Mouse (Mus musculus) brown adipose tissue, adult 24 weeks (tissue): Measurements from ENCODE around the gene Ces2f. TPM values are rescaled to one million over a fixed set of nuclear protein-coding genes. Genes with fewer than 3 reads are reported as not detected.
"Not testable (repeated sequence)": the region's sequence is repeated elsewhere in the genome, so short reads cannot be mapped to it uniquely, and the experiment has no call there.

Experiments used
- H3K27ac ChIP-seq: fragments of 200-500 bp; replicated peaks from 2 replicates; pipeline ENCODE4 v1.5.1; 2012; ENCODE audit warnings: low read depth, mild to moderate bottlenecking, low read length
- H3K4me1 ChIP-seq: fragments of 200-500 bp; 2 replicates; pipeline ENCODE4 v1.6.1; 2012; ENCODE audit warnings: low read length, mixed read lengths; ENCODE audit not compliant: control insufficient read depth, insufficient read depth, insufficient read length
- H3K4me3 ChIP-seq: fragments of 200-500 bp; 2 replicates; pipeline ENCODE4 v1.5.1; 2012; ENCODE audit warnings: low read depth, mild to moderate bottlenecking, low read length, moderate library complexity; ENCODE audit not compliant: insufficient read depth
- polyA plus RNA-seq: library from polyadenylated mRNA; stranded (reverse); fragments of >200 nt; gene quantifications from 2 replicates; pipeline ENCODE4 v1.2.4, GENCODE M21; 2012; ENCODE audit not compliant: missing spikeins, insufficient read depth, insufficient read length

The Ces2f gene
- polyA plus RNA-seq = not detected in 2 replicates

DNA sequence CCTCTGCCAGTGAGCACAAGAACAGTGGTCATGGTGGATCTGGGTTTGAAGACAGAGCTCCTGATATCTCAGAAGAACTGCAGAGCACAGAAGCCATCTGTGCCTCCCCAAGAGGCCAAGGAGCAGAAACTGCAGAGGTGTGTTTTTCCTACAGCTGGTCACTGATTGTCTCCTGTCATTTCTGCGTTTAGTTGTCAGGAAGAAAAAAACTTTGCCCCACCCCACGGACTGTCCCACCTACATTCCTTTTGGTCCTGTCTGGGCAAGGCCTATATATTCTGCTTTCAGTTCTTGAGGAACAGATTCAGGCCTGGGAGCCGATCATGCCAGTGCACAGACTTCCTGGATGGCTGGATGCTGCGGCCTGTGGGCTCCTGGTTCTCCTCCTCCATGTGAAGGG lies at the start of gene Ces2f:
Ces2f (plus strand) TSS at position 301 of the 400 bp plus-strand sequence.
- Histone ChIP-seq H3K4me1 (no peaks in the 10 kb centered on the region), H3K27ac (no peak within 1 kb of the TSS), H3K4me3 (no peak within 1 kb of the TSS)

DNA sequence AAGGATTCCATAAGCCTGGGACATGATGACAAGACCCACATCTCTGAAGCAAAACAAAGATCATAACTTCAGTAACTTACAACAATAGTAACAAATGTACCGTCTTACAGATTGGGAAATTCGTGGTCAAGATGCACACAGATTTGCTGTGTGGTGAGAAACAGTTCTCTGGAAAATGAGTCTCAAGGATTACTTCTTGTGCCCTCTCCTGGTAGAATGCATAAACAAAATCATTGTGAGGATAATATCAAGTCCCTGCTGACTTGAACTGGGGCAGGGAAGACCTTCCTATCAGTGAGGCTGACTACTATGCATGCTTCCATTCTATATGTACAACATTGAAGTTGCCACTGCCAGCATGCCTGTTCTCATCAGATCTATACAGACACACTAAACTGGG lies 45.4 kb upstream of the Ces2f start:
- H3K27ac ChIP-seq = no peak overlapping the region

GRCm38 (mm10) chr8:104907111-104907510 lies 40.0 kb upstream of the Ces2f start:
- Histone ChIP-seq H3K4me1 (no peaks in the 10 kb centered on the region), H3K4me3 (no peak overlapping the region), H3K27ac (no peak overlapping the region)

More for the DNA sequence above, 45.4 kb upstream of the Ces2f start:
- Histone ChIP-seq H3K4me3 (no peak overlapping the region), H3K4me1 (no peaks in the 10 kb centered on the region)

- not testable (repeated sequence) for H3K4me3 ChIP-seq, H3K27ac ChIP-seq, H3K4me1 ChIP-seq
Observed at GRCm38 (mm10) chr8:104909021-104909420, 38.1 kb upstream of the Ces2f start.

- not testable (repeated sequence) for H3K4me3 ChIP-seq, H3K4me1 ChIP-seq, H3K27ac ChIP-seq
Observed at GRCm38 (mm10) chr8:104909651-104910050, 37.5 kb upstream of the Ces2f start.

DNA sequence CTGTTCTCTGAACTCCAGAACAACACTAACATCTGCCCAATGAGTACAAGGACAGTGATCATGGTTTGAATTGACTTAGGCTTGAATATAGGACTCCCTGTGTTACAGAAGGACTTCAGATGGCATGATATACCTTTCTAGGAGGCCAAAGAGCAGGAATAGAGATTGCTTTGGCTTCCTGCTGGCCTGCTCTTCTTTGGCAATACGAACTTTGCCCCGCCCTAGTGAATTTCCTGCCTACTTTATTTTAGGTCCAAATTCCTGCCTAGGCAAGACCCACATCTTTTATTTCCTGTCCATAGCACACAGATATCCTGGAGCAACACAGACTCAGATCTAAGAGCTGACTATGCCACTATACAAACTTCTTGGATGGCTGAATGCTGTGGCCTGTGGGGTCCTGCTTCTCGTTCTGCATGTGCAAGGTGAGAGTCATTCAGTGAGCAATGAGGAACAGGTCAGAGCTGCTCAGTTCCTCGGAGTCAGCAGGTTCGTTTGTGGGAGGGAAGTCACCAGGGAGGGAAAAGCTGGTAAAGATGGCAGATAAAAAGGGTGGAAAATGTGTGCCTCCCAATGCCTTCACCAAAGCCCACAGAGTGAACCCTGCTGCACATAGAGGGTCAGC lies 21.1 kb upstream of the Ces2f start, which contains the start of gene Ces2e:
Ces2e (plus strand) TSS at position 289 of the 625 bp plus-strand sequence.
- peaks cover 3% of the 10 kb centered on the region; the same call in 1 of the 2 replicates for H3K4me1 ChIP-seq
- no peak within 1 kb of the TSS for H3K27ac ChIP-seq
- no peak within 1 kb of the TSS for H3K4me3 ChIP-seq

DNA sequence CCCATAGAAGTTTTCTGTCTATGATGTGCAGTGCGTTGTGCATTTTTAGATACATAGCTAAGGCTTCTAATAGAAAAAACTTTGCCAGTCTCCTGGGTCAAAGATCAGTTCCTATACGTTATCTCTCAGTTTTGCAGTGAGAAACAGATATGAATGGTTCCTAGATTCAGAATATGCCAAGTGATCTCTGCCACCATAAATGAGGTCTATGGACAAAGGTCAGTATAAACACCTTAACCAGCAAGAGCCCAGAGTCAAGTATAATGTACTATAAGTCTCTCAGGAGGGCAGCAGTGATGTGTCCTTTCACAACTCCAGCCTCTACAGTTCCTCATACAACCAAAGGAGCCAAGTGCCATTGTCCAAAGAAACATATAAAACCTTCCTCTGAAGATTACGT lies 19.9 kb upstream of the Ces2f start:
- Histone ChIP-seq H3K4me3 (no peak overlapping the region), H3K27ac (no peak overlapping the region), H3K4me1 (peaks cover 3% of the 10 kb centered on the region; the same call in 1 of the 2 replicates)

GRCm38 (mm10) chr8:104944665-104945064 lies 2.5 kb upstream of the Ces2f start:
- H3K27ac ChIP-seq = no peak overlapping the region
- H3K4me3 ChIP-seq = no peak overlapping the region
- H3K4me1 ChIP-seq = no peaks in the 10 kb centered on the region

DNA sequence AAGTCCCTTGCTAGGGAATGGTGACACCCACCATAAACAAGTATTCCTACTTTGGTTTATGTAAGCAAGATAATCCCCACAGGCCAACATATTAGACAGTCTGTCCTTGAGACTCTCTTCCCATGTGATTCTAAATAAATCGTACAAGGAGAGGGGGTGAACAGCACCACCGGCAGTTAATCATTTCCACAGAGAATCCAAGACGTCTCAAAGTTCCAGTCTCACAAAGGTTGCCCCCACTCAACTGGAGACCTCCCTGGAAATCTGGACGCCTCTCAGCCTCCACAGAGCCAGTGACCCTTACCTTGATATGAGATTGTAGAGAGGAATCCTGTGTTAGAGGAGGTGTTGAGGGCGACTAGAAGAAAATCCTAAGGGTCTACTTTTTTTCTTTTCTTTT lies 1.9 kb downstream of the Ces2f start:
- no peak overlapping the region for H3K4me3 ChIP-seq
- no peak overlapping the region for H3K27ac ChIP-seq
- H3K4me1 ChIP-seq = no peaks in the 10 kb centered on the region

GRCm38 (mm10) chr8:104961537-104961961 lies 14.4 kb downstream of the Ces2f start, which contains the start of gene Ces2g:
Gene Ces2g, plus strand, starts transcription at chr8:104961718.
- Histone ChIP-seq H3K27ac (no peak within 1 kb of the TSS), H3K4me1 (no peaks in the 10 kb centered on the region), H3K4me3 (no peak within 1 kb of the TSS)

GRCm38 (mm10) chr8:104962229-104962901 lies 15.2 kb downstream of the Ces2f start:
- no peak overlapping the region for H3K27ac ChIP-seq
- H3K4me3 ChIP-seq = no peak overlapping the region
- H3K4me1 ChIP-seq = no peaks in the 10 kb centered on the region

- Histone ChIP-seq H3K4me1 (no peaks in the 10 kb centered on the region), H3K27ac (no peak overlapping the region), H3K4me3 (no peak overlapping the region)
Observed at GRCm38 (mm10) chr8:104963375-104963894, 16.3 kb downstream of the Ces2f start.

DNA sequence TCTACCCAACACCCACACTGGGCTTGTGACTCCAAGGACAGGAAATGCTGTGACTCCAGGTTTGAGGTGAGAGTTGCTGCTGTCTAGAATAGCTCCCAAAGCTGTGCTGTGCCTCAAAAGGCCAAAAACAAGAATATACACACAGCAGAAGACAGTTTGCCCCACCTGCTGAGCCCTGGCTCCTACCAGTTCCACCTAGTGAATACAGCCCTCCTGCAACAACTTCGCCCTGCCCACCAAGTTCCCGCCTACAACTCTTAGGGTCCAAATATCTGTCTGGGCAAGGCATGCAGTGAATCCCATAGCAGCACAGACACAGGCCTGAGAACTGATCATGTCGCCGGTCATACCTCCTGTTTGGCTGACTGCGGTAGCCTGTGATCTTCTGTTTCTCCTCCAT lies 37.0 kb downstream of the Ces2f start:
- no peak overlapping the region for H3K4me3 ChIP-seq
- no peak overlapping the region for H3K27ac ChIP-seq
- no peaks in the 10 kb centered on the region for H3K4me1 ChIP-seq

DNA sequence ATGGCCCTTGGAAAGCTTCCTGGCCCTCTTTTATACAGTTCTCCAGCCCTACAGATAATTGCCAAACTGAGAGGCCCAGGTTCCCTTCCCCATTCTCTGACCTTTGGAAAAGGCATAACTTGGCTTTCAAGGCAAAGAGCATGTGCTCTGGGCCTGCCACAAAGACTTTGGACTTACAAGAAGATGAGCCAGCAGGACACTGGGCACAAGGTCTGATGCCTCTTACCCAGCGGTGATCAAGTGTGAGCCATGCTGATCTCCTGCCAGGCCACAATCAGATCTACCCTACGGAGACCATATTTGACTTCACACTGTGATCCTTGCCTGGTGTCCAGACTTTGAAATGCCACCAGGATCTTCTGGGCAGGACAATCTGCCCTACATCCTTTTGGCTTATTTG lies 37.8 kb downstream of the Ces2f start:
- Histone ChIP-seq H3K4me1 (no peaks in the 10 kb centered on the region), H3K27ac (no peak overlapping the region), H3K4me3 (no peak overlapping the region)

GRCm38 (mm10) chr8:104998191-104998590 lies 51.0 kb downstream of the Ces2f start:
- Histone ChIP-seq H3K4me1 (no peaks in the 10 kb centered on the region), H3K4me3 (no peak overlapping the region), H3K27ac (no peak overlapping the region)

GRCm38 (mm10) chr8:104999183-104999582 lies 52.0 kb downstream of the Ces2f start:
- H3K27ac ChIP-seq = no peak overlapping the region
- no peaks in the 10 kb centered on the region for H3K4me1 ChIP-seq
- no peak overlapping the region for H3K4me3 ChIP-seq
